Mouse (Mus musculus) MEL (cell line): ENCODE data around the gene Bach2. TPM values are rescaled to one million over a fixed set of nuclear protein-coding genes. Genes with fewer than 3 reads are reported as not detected.

Experiments used
- DNase-seq: peaks from one replicate; pipeline ENCODE4 v3.0.0; 2011; ENCODE audit warnings: low read depth, low spot score
- H3K27ac ChIP-seq: 2 replicates; pipeline ENCODE4 v1.5.1; 2012; ENCODE audit warnings: low read depth, mild to moderate bottlenecking, control low read depth, low read length, moderate library complexity; ENCODE audit not compliant: control insufficient read depth
- H3K27me3 ChIP-seq, 2 experiments: fragments of 150-350 bp in 1 of 2; sonication (generic) in 1 of 2; 2 replicates each; pipeline ENCODE4 v1.6.1; 2012; ENCODE audit warnings: low read length in 2 of 2, mild to moderate bottlenecking in 2 of 2, improper control_type of control experiment in 1 of 2, moderate library complexity in 1 of 2; ENCODE audit not compliant: insufficient read depth in 2 of 2, control insufficient read depth in 1 of 2
- H3K36me3 ChIP-seq, 2 experiments: 2 replicates each; pipeline ENCODE4 v1.6.1; 2012 to 2014; ENCODE audit warnings: low read length in 2 of 2, improper control_type of control experiment in 1 of 2, inconsistent platforms in 1 of 2, mild to moderate bottlenecking in 1 of 2; ENCODE audit not compliant: insufficient read depth in 2 of 2, control insufficient read depth in 1 of 2
- H3K4me1 ChIP-seq, 2 experiments: fragments of 150-350 bp in 1 of 2; sonication (generic) in 1 of 2; 2 replicates each; pipeline ENCODE4 v1.6.1; 2012; ENCODE audit warnings: low read length in 2 of 2, improper control_type of control experiment in 1 of 2, mild to moderate bottlenecking in 1 of 2; ENCODE audit not compliant: insufficient read depth in 2 of 2, control insufficient read depth in 1 of 2
- H3K4me3 ChIP-seq, 2 experiments: fragments of 150-350 bp in 1 of 2; sonication (generic) in 1 of 2; 2 replicates each; pipeline ENCODE4 v1.5.1; 2012; ENCODE audit warnings: low read depth in 2 of 2, low read length in 2 of 2, mild to moderate bottlenecking in 2 of 2, moderate library complexity in 2 of 2, control low read depth in 1 of 2, improper control_type of control experiment in 1 of 2; ENCODE audit not compliant: control insufficient read depth in 1 of 2, insufficient read depth in 1 of 2
- H3K79me2 ChIP-seq: 2 replicates; pipeline ENCODE4 v1.6.1; 2012; ENCODE audit warnings: mild to moderate bottlenecking, low read length, moderate library complexity; ENCODE audit not compliant: control insufficient read depth, poor library complexity, insufficient read depth
- H3K9ac ChIP-seq: 2 replicates; pipeline ENCODE4 v1.6.1; 2012; ENCODE audit warnings: low read depth, mild to moderate bottlenecking, control low read depth, low read length, moderate library complexity; ENCODE audit not compliant: control insufficient read depth, poor library complexity, severe bottlenecking
- H3K9me3 ChIP-seq: fragments of 150-350 bp; sonication (generic); replicated peaks from 2 replicates; pipeline ENCODE4 v1.6.1; 2012; ENCODE audit warnings: mild to moderate bottlenecking, low read length, improper control_type of control experiment, moderate library complexity; ENCODE audit not compliant: insufficient read depth
- CHD1 ChIP-seq: IDR thresholded peaks from 2 replicates; pipeline ENCODE4 v1.6.1; 2012; ENCODE audit warnings: low read depth, mild to moderate bottlenecking, inconsistent platforms, low read length, improper control_type of control experiment
- CHD2 ChIP-seq: IDR thresholded peaks from 2 replicates; pipeline ENCODE4 v1.6.1; 2011; ENCODE audit warnings: low read length, improper control_type of control experiment
- E2F4 ChIP-seq: IDR thresholded peaks from 2 replicates; pipeline ENCODE4 v1.6.1; 2011; ENCODE audit warnings: low read depth, low read length, improper control_type of control experiment, borderline replicate concordance
- ELF1 ChIP-seq: IDR thresholded peaks from 2 replicates; pipeline ENCODE4 v1.6.1; 2014; ENCODE audit warnings: low read depth, mild to moderate bottlenecking, inconsistent platforms, low read length, improper control_type of control experiment, moderate library complexity
- GABPA ChIP-seq: IDR thresholded peaks from 2 replicates; pipeline ENCODE4 v1.6.1; 2012; ENCODE audit warnings: low read depth, mild to moderate bottlenecking, inconsistent platforms, low read length, improper control_type of control experiment, moderate library complexity
- GATA1 ChIP-seq: IDR thresholded peaks from 2 replicates; pipeline ENCODE4 v1.6.1; 2011; ENCODE audit warnings: low read depth, low read length, improper control_type of control experiment
- JUND ChIP-seq: IDR thresholded peaks from 2 replicates; pipeline ENCODE4 v1.6.1; 2011; ENCODE audit warnings: low read depth, mild to moderate bottlenecking, improper control_type of control experiment, low read length
- KAT2A ChIP-seq: conservative IDR thresholded peaks from 2 replicates; pipeline ENCODE4 v1.6.1; 2012; ENCODE audit warnings: low read depth, low read length, improper control_type of control experiment, inconsistent platforms
- MAFK ChIP-seq: IDR thresholded peaks from 2 replicates; pipeline ENCODE4 v1.6.1; 2011; ENCODE audit warnings: low read depth, mild to moderate bottlenecking, low read length, improper control_type of control experiment, borderline replicate concordance
- MAX ChIP-seq: IDR thresholded peaks from 2 replicates; pipeline ENCODE4 v1.6.1; 2011; ENCODE audit warnings: low read length, improper control_type of control experiment
- MEF2A ChIP-seq: IDR thresholded peaks from 2 replicates; pipeline ENCODE4 v1.6.1; 2014; ENCODE audit warnings: low read depth, mild to moderate bottlenecking, inconsistent platforms, low read length, improper control_type of control experiment; ENCODE audit not compliant: poor library complexity, insufficient replicate concordance, severe bottlenecking; ENCODE audit errors: extremely low read depth
- MXI1 ChIP-seq: IDR thresholded peaks from 2 replicates; pipeline ENCODE4 v1.6.1; 2011; ENCODE audit warnings: mild to moderate bottlenecking, low read depth, low read length, improper control_type of control experiment
- NELFE ChIP-seq: IDR thresholded peaks from 2 replicates; pipeline ENCODE4 v1.6.1; 2011; ENCODE audit warnings: low read depth, low read length, improper control_type of control experiment
- NRF1 ChIP-seq: IDR thresholded peaks from 2 replicates; pipeline ENCODE4 v1.6.1; 2014; ENCODE audit warnings: low read depth, mild to moderate bottlenecking, inconsistent platforms, low read length, improper control_type of control experiment, moderate library complexity; ENCODE audit not compliant: poor library complexity, insufficient read depth, severe bottlenecking
- POLR2A ChIP-seq, 2 experiments: IDR thresholded peaks; 2 replicates each; pipeline ENCODE4 v1.6.1; 2011 to 2012; ENCODE audit warnings: low read length in 2 of 2, mild to moderate bottlenecking in 2 of 2, control low read depth in 1 of 2, improper control_type of control experiment in 1 of 2, low read depth in 1 of 2, moderate library complexity in 1 of 2; ENCODE audit not compliant: control insufficient read depth in 1 of 2, insufficient read depth in 1 of 2, poor library complexity in 1 of 2
- POLR2AphosphoS2 ChIP-seq: IDR thresholded peaks from 2 replicates; pipeline ENCODE4 v1.6.1; 2011; ENCODE audit warnings: low read length, improper control_type of control experiment
- TBP ChIP-seq: IDR thresholded peaks from 2 replicates; pipeline ENCODE4 v1.8.0; 2011; ENCODE audit warnings: low read depth, low read length, improper control_type of control experiment
- TCF12 ChIP-seq: IDR thresholded peaks from 2 replicates; pipeline ENCODE4 v1.6.1; 2014; ENCODE audit warnings: low read depth, mild to moderate bottlenecking, inconsistent platforms, low read length, improper control_type of control experiment, moderate library complexity
- USF1 ChIP-seq: IDR thresholded peaks from 2 replicates; pipeline ENCODE4 v1.6.1; 2014; ENCODE audit warnings: low read depth, mild to moderate bottlenecking, inconsistent platforms, low read length, improper control_type of control experiment, moderate library complexity
- ZC3H11A ChIP-seq: IDR thresholded peaks from 2 replicates; pipeline ENCODE4 v1.6.1; 2012; ENCODE audit warnings: low read depth, mild to moderate bottlenecking, inconsistent platforms, low read length, improper control_type of control experiment
- ZKSCAN1 ChIP-seq: IDR thresholded peaks from 2 replicates; pipeline ENCODE4 v1.6.1; 2012; ENCODE audit warnings: low read depth, mild to moderate bottlenecking, inconsistent platforms, low read length, improper control_type of control experiment, moderate library complexity
- ZMIZ1 ChIP-seq: IDR thresholded peaks from 2 replicates; pipeline ENCODE4 v1.6.1; 2012; ENCODE audit warnings: low read depth, mild to moderate bottlenecking, inconsistent platforms, low read length, improper control_type of control experiment, moderate library complexity
- polyA plus RNA-seq, 2 experiments: library from polyadenylated mRNA; stranded (reverse) in 1 of 2; unstranded in 1 of 2; fragments of >175 nt in 1 of 2; fragments of >200 nt in 1 of 2; gene quantifications; 2 replicates each; pipeline versions ENCODE4 v1.2.1 to v1.2.4; 2012; ENCODE audit warnings: low replicate concordance in 2 of 2, low read depth in 1 of 2; ENCODE audit not compliant: insufficient read length in 2 of 2, insufficient read depth in 1 of 2, missing spikeins in 1 of 2
- total RNA-seq: library from RNA; depleted of rRNA; stranded (reverse); fragments of 300-350 nt; gene quantifications from 2 replicates; pipeline ENCODE4 v1.2.3, GENCODE M21; 2012

Bach2 gene
- total and polyA plus RNA-seq, 3 experiments = 0.04 TPM; not detected in 2

DNA sequence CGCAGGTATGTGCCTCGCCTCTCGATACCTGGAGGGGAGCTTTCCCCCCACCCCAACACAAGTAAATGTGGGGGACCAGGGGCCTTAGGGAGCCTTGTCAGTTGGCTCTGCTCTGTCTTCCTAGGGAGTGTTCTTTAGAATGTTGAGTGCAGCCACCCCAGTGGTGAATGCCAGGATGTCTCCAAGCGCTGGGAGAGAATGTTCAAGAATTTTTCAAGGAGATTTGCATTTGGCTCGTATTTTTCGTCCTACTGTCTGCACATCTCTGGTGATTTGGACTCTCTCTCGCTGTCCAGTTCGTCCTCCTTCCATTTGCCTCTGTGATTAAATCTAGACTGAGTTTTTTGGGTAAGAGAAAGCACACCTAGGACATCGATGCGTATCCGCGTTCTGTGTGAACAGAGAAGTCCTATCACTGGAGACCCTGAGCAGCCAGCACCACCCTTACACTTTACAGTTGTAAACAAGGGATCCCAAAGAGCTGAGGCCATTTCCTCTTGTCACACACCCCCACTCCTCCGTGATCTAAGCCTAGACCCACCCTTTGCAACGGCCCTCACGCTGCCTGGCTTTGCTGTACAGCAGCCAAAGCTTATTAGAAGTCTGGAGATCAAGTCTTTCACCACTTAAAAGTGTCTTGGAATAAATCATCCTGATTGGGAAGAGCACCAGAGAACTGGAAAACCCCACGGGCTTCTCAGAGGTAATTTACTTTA lies 143.2 kb downstream of the Bach2 start:
- DNase-seq = no peak

DNA sequence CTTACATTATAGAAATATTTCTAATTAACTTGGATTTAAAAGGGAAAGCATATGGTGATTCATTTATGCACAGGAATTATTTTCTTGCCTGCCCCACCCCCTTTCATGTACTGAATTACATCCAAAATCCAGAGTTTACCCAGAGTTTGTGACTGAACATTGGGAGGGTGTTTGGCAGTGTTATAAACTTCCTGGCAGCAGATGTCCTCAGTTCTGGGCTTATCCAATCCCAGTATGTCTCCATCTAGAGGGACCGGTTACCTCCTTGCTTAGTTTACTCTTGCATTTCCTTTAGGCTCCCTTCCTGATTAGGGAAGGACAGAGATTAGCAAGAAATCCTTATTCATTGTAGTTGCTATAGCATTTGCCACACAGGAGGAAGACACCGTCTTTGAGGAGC lies 146.5 kb downstream of the Bach2 start:
- H3K79me2 ChIP-seq = no peaks in the 10 kb centered on the region
- H3K27ac ChIP-seq = no peak overlapping the region
- H3K9ac ChIP-seq = no peak overlapping the region
- no peak for DNase-seq
- H3K4me3 ChIP-seq = no peak overlapping the region
- H3K4me1 ChIP-seq = peaks cover 0 to 7% of the 10 kb centered on the region in 2 experiments; a peak in 1 of 4 replicates
- no peaks in the 10 kb centered on the region for H3K9me3 ChIP-seq
- TF ChIP-seq CHD1 (no peak), POLR2A (IDR thresholded peaks at IDR 0.05; ENCODE audit: control insufficient read depth in 1 of 2, insufficient read depth in 1 of 2, low read depth in 1 of 2, low read length in 2 of 2, poor library complexity in 1 of 2) (no peak), ZMIZ1 (no peak), ZKSCAN1 (no peak), MXI1 (no peak), MAX (no peak), MAFK (no peak), KAT2A (no peak)
- peaks cover 0 to 5% of the 10 kb centered on the region in 2 experiments; a peak in 1 of 4 replicates for H3K36me3 ChIP-seq
- peaks cover 2 to 3% of the 10 kb centered on the region in 2 experiments; a peak in 2 of 4 replicates for H3K27me3 ChIP-seq

More for the DNA sequence above, 143.2 kb downstream of the Bach2 start:
- Histone ChIP-seq H3K4me3 (no peak overlapping the region), H3K27me3 (peaks cover 2 to 3% of the 10 kb centered on the region in 2 experiments; a peak in 2 of 4 replicates), H3K4me1 (no peaks in the 10 kb centered on the region), H3K36me3 (no peaks in the 10 kb centered on the region), H3K9ac (no peak overlapping the region), H3K27ac (no peak overlapping the region), H3K9me3 (no peaks in the 10 kb centered on the region), H3K79me2 (no peaks in the 10 kb centered on the region)
- TF ChIP-seq E2F4 = no peak
- TF ChIP-seq TCF12 = no peak
- no peak for TF ChIP-seq USF1
- TF ChIP-seq JUND = no peak
- TF ChIP-seq MEF2A = no peak
- no peak for TF ChIP-seq ZKSCAN1
- no peak for TF ChIP-seq GATA1
- no peak for TF ChIP-seq ZMIZ1
- TF ChIP-seq POLR2A (IDR thresholded peaks at IDR 0.05; ENCODE audit: control insufficient read depth in 1 of 2, insufficient read depth in 1 of 2, low read depth in 1 of 2, low read length in 2 of 2, poor library complexity in 1 of 2) = no peak
- TF ChIP-seq TBP = no peak
- no peak for TF ChIP-seq NELFE
- TF ChIP-seq GABPA = no peak
- no peak for TF ChIP-seq ZC3H11A
- no peak for TF ChIP-seq MXI1
- no peak for TF ChIP-seq POLR2AphosphoS2
- no peak for TF ChIP-seq ELF1
- TF ChIP-seq NRF1 = no peak
- TF ChIP-seq CHD2 = no peak
